Mouse (Mus musculus): ENCODE measurements around the gene Akr1c19.

DNA sequence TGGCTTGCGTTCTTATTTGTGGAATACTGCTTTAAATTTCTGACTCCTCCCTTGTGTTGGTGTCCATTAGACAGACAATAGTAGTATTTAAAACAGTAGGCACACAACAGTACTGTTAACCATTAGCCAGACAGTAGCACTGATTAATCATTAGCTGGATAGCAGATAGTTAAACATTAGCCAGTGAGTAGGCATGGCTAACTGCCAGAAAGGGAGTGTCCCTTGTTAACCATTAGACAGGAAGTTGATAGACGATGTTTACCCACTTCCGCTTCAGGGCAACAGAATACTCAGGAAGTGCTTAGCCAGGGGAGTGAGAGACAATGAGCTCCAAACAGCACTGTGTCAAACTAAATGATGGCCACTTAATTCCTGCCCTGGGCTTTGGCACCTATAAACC is 37.6 kb upstream of the Akr1c19 start, which contains the start of gene Akr1c13:
- TF ChIP-seq CTCF (IDR thresholded peaks at IDR 0.05; ENCODE audit: extremely low read depth, insufficient read depth, low read length) (no peak), POLR2A (IDR thresholded peaks at IDR 0.05; ENCODE audit: extremely low read depth, insufficient read depth, low read length) (no peak)

All from cortical plate, adult 2 months (tissue).